Mouse (Mus musculus) cerebellum, adult 18-20 months (tissue): ENCODE measurements around the gene Dyrk3.

Source experiments
- DNase-seq, 2 experiments: peaks; one replicate each; pipeline ENCODE4 v3.0.0; 2021

The Dyrk3 gene

DNA sequence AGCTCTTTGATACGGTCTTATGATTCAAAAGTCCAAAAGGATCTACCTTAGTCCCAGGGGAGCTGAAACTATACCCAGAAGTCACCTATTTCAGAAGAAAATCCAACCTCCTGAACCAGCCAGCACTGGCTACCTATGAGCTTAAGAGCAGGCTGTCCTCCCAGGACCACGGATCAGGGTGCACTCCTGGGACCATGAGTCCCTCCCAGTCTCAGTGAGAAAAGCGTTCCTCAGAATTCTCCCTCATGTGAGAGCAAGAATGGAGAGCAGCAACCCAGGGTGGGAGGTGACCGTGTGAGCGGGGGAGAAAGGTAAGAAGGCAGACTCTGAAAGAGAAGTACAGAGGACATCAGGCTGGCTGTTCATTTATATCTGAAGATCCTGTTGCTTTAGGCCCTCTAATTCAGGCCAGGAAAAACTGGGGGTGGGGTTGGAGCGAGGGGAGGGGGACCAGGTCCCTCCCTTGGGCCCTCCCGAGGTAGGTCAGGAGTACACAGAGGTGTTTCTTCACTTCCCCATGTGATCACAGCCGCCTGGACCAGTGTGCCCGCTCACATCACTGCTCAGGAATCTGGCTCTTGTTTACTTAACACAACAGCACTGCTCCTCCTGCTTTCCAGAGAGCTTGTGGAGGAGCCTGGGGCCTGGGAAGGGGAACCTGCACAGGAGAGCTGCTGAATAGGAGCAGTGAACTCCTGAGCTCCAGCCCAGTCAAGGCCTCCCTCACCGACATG, 30.4 kb downstream of the Dyrk3 start:
- DNase-seq, result no peak

DNA sequence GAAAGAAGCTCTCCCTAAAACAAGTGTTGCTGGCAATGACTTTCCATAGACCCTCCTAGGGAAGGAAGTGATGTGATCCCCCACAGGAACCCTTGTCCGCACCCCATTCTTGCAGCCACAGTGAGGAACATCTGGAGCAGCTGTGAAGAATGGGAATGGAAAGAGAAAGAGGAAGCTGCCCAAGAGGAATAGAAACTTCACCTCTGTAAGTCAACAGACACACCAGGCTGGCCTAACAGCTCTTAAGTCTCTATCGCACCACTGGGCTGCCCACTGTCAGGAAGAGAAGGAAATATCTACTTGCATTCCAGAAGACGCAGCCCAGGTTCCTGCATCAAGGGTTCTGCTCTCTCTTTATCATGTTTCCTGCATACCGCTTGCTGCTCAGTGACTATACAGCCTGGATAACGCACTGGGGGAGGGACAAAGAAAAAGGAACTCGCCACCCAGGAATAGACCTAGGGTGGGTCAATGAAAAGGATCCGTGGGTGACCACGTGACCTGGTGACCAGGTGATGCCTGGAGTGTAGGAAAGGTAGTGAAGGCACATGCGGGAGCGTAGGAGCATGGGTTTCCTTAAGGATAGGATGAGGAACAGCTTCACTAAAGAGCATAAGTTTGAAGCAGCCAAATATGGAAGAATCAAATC, 34.2 kb downstream of the Dyrk3 start:
- DNase-seq, result no peak

DNA sequence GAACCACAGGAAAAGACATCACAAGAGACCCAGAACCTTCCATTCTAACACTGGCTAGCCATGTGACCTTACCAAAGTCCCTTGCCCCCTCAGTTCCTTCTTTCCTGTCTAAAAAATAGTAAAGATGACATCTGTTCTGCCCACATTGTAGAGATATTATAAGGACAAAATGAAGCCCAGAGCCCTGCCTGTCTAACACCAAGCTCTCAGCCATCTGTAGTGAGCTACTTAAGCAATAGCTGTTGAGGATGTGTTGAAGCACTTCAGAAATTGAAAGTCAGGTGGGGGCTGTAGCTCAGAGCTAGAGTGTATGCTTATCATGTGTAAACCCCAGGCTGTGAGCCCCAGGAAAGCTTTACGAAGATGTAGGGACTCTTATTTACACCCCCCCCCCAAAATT, 37.3 kb downstream of the Dyrk3 start:
- no peak for DNase-seq

DNA sequence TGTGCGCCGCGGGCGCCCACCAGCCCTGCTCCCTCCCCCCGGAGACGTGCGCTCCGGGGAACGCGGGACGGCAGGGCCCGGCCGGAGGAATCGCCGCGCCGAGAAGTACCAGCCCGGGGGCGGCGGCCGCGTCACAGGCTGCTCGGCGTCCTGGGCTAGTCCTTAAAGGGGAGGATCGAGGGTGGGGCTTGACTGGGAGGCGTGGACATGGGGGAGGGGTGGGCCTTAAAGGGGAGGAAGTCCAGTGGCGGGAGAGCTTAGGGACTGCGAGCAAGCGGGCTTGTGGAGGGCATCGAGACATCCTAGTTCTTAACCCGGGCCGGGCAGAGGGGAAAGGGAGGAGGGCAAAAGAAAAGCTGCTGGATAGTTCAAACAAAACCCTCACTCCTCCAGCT, 40.4 kb downstream of the Dyrk3 start, which contains the start of gene Mapkapk2:
Gene Mapkapk2 (minus strand): TSS at position 127 of the 395 bp plus-strand sequence.
- DNase-seq, result peak; percentile 90 to 93

DNA sequence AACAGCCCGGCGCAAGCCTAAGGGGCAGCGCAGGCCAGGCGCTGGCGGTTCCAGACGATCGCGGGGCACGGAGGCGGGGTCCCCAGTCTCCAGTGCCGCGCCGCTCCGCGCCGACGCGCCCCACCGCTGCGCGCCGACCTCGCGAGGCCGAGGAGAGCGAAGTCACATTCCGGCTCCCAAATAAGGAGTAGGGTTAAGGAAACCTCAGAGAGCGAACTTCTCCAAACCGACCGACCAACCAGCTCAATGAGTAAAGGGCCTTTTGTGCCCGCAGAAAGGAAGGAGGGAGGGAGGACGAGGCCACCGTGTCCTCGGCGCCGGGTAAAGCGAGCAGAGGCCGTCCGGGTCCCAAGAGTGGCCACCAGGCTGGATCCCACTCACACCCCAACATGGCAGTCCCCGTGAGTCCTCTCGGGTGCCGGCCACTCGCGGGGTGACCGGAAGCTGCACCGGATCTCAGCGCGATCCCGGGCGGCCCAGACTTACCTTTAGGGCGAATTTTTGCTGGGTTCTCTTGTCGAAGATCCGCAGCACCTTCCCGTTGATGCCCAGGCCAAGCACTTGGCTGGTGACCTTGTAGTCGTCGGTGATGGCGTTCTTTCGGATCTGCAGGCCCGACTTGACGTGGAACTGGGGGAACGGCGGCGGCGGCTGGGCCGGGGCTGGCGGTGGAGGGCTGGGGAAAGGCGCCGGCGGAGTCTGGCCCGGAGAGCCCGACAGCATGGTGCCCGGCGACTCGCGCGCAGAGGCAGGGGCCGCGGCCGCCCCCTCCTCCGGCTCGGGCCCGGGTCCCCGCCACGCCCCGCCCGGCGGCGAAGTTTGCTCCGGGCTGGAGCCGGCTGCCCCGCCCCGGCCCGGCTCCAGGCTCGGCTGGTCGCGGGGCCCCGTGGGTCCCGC, 41.1 kb downstream of the Dyrk3 start:
- DNase-seq, result peak; percentile 38 to 54

DNA sequence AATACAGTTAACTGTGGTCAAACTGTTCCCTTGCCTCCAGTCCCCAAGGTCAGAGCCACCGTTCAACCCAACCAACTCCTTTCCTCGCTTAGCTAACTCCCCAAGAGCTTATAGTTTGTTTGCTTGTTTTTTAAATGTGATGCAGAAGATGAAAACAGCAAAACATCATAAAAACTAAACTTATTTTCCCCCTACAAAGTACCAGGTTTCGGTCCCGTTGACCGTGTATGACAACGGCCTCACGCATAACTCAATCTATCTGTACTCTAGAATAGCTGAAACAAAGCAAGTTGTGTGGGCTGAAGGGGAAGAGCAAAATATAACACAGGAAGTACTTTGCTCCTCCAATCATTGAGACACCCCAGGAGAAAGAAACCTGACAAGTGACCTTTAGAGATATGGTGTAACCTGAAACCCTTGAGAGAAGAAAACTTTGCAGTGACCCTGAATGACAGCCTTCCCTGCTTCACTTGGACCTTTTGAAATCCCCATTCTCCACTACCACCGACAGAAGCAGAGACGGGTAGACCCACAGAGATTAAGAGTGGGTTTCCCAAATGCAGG, 41.9 kb downstream of the Dyrk3 start:
- DNase-seq, result no peak

DNA sequence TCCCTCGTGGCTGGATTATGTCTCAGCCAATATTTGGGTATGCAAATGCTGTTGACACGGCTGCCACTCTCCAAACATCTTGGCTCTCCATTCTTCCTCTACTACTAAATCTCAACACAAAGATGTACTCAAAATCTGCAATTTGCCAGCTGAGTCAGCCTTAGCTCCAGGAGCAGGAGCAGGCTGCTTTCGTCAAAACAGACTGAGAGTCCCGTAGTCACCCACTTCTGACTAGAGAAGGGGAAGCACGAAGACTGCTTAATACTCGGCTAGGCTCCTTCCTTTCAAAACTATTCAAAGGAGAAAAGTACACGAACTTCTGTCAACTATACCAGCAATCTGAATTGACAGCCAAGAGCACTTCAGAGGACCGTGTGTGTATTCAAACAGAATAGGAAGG, 42.6 kb downstream of the Dyrk3 start:
- DNase-seq, result no peak

DNA sequence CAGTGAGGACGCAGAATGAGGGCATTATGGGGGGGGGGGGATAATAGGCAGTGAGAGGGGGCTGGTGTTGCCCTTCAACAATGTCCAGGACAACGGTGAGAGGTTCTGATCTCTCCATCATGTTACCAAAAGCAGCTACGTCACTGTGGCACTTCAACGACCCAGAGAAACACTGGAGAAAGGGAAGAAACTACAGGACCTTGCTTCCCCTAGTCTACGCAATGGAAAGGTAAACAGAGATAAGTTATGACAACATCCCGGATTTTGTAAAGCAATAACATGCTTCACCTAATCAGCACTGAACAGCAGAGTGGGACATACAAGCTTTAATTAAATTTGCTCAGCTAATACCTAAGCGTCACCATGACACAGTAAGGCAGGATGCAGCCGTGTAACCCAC, 44.3 kb downstream of the Dyrk3 start:
- DNase-seq, result no peak

DNA sequence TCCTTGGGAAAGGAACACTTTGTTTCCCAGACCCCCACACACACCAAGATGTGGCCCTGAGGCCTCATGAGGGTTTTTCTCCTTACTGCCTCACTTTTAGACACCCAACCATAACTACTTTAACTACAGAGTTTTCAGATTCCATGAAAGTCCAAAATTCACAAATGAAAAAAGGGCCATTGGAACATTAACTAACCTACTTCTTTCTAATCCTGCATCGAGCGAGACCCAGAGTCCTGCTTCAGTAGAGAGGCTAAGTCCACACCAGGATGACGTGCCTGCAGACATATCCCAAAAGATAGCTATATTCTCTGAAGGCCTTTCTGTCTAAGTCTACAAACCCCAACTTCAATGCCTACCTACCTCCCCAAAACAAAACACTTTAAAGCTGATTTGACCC, 45.3 kb downstream of the Dyrk3 start:
- no peak for DNase-seq

DNA sequence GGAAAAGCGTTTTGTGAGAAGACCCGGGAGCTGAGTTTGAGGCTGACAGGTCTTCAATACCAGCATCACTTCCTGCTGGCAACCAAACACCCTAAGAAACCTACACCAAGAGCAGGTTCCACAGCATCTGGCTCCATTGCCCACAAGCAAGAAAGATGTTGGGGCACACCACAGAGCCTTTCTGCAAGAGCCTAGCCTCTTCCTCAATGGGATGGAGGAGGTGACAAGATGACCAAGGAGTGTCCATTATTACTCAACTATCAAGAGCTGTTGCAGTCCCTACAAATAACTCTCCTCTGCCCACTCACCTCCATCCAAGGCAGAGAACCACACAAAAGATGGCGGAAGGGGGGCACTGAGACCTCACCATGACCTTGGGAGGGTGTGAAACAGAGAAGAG, 46.0 kb downstream of the Dyrk3 start:
- no peak for DNase-seq

DNA sequence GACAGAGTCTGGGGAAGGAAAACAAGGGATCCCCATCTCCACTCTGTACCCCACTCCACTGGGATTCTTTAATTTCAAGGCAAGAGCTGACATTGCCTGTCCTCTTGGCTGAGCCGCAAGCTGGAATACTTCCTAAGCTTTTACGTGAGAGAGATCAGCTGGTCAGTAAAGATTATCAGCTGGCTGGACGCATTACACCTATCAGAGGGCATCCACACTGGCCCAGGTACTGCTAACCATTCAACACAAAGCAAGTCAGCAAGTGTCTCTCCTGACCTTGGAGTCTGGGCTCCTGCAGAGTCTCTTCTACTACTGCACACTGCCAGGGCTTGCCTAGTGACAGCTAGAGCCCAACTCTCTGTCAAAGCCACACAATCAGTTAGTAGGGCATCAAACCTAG, 46.7 kb downstream of the Dyrk3 start:
- no peak for DNase-seq

DNA sequence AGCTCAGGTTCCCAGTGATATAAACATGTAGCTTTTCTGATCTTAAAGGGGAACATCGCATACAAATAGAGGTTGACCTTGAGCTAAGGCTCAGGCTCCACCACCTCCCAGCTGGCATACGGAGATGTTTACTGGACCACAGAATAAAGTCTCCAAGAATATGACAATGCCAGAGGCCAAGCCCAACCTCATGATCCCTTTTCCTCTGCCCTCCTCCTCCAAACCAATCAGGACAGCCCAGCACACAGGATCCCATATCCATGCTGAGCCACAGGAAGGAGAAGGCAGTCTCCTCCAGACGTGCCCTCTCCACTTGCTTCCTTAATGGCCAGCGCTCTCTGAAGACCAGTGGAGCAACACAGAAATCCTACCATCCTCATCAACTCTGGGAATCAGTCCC, 47.3 kb downstream of the Dyrk3 start:
- DNase-seq, result no peak

DNA sequence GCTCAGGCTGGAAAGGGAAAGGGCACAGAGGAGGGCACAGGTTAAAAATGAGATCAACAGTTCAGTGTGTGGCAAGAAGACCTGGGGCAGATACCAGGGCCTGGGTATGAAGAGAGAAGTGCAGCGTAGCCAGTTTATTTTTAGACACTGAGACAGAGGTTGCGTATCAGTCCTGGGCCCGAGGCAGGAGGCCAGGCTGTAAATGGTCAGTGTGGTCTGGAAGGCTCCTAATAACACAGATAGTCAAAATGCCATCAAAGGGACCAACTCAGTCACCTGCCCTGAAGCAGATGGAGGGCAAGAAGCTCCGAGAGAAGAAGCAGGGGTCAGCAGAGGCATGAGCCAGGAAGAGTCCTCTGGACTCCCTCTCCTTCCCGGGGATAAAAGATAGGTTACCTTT, 47.9 kb downstream of the Dyrk3 start:
- no peak for DNase-seq

DNA sequence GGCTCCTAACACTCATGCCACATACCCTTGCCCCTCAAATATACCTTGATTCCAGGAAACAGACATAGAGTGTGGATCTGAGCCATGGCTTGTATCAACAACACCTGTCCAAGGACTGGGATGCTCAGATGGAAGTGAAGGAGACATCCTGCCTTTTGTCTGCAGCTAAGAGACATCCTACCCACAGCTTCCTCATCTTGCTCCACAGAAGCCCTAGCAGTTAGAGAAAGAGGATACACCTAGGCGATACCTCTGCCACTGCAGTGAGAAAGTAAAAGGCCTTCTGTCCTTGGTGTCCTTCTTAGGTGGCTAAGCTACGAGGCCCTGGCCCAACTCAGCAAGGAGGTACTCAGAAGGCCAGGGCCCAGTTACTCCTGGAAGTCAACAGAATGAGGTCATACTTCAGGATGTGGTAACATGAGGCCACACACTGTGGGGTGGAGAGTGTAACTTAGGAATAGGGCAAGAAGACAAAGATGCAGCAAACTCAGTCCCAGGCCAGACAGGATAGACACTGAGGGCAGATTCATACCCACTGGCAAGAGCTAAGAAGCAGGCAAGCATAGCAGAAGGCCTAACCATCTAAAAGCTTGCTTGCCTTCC, 48.5 kb downstream of the Dyrk3 start:
- no peak for DNase-seq

DNA sequence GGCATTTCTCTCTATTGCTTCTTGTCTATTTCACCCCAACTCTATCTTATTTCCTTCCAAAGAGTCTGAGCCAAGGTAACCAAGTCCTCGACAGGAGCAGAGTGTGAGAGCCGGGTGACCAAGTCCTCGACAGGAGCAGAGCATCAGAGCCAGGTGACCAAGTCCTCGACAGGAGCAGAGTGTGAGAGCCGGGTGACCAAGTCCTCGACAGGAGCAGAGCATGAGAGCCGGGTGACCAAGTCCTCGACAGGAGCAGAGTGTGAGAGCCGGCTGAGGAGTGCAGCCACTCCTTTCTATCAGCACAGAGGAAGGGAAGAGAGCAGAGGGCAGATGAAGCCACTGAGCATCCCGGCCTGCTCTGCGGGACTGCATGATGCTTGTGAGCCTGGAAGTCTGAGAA, 49.6 kb downstream of the Dyrk3 start:
- DNase-seq, result no peak

DNA sequence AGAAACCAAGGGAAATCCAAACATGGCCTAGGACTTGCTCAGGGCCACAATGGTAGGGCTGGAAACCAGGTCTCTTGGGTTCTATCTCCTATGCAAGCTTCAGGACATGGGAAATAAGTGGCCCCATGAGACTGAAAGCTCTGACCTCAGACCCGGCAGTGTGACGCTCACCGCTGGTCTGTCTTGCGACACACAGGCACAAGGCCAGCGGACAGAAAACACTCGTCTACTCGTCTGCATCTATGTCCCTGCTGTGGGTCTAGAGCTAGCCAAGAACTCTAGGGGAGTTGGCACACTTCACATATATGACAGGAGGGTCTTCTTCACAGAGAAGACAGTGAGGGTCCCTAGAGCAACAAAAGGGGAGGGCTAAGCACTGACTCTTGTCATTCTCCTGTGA, 51.2 kb downstream of the Dyrk3 start:
- DNase-seq, result no peak

DNA sequence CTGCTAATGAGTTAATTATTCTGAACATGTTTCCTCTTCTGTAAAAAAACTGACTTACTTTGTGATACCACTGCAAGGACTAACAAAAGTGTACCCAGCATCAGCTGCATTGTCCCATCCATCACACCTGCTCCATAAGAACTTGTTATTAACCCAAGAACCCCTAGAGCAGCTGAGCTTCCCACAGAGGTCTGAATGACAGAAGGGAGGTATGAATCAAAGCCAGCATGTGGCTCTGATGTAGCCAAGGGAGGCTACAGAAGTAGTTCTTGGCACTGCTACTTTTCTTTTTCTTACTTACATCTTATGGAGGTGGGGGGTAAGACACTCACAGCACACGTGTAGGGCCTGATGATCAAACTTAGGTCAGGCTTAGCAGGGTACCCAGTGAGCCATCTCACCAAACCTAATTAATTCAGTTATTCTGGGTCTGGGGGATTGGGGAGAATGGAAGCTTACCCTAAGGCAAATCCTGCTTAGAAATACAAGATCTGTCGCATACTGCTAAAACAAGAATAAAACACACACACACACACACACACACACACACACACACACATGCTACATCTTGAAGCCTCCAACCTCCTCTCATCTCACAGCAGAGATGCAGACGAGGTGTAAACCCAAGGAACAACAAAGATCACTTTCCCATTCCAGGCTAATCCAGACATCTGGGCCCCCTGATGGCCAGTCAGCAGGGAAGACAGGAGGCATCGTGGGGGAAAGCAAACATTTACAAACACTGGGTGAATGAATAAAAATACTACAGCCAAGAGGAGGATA, 52.0 kb downstream of the Dyrk3 start:
- no peak for DNase-seq

DNA sequence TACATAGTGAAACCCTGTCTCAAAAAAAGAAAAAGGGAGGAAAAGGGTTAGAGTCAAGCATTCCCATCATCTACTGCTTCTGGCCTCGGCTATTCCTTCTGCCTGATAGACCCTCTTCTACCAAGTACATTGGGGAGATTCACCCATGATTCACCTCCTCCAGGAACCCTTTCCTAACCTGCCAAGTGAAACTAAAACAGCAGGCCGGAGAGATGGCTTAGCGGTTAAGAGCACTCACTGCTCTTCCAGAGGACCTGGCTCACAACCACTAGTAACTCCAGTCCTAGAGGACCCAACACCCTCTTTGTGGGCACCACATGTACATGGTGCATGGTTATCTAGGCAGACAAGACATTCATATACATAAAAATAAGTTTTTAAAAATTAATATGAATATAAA, 52.9 kb downstream of the Dyrk3 start:
- no peak for DNase-seq

DNA sequence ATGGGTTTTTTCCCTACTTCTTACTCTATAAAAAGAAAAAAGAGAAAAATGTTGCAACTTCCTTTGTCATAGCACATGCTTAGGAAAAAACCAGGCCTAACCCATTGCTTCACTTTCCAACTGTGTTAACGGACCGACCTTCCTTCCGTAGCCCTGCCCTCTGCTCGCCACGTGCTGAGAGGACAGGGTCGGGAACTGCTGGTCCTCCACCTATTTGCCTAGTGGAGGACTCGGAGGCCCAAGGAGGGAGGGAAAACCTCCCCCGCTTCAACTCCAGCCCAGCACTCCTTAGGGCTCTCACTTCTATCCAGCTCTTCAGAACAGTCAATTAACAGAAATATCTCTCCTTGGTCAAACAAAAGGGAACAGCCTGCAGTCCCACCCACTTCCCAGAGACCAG, 53.9 kb downstream of the Dyrk3 start:
- no peak for DNase-seq

DNA sequence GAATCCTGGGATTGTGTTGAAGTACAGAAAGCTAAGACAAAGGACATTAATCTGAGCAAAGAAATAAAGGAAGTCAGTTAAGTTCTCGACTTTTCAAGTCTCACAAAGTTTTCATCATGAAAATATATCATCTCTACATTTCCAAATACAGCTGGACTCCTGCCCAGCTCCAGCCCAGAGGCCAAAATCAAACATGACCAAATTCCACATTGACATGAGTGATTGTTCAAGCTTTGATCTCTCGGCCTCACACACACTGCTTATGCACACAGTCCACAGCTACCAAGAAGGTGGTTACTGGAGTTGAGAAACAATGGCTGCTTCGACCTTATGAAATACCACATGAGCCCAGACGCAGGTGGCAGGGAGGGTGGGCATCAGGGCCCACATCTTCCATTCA, 54.5 kb downstream of the Dyrk3 start:
- DNase-seq, result no peak

DNA sequence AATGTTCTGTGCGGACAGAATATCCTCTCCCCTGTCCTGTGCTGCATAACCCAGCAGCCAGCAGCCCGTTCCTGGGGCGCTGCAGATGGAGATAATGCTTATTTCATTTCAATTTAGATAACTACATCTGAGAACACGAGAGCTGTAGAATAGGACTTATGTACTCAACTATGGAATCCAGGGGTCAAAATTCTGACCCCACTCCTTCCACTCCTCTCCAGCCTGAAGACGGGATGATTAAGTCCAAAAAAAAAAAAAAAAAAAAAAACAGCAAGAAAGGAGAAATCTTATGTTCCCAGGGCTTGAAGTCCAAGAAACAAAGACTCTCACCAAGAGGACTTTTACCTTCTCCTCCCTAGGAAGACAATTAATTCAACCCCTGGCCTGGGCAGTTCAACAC, 55.0 kb downstream of the Dyrk3 start:
- DNase-seq, result no peak

DNA sequence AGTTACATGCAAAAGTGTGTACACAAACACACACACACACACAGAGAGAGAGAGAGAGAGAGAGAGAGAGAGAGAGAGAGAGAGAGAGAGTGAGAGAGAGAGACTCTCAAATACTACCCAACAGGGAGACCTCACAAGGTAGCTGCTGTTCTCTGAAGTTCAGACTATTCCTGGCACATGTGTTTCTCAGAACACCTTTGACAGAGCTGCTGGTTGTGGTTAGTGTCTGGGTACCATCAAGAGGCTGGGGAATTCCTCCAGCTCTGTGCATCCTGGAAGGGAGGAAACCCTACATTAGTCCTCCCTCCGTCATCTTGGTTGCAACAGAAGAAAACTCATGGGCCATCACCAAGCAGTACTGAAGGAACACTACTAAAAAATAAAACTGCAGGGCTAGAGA, 57.5 kb downstream of the Dyrk3 start:
- DNase-seq, result no peak
